Mouse (Mus musculus) stomach, adult 2 months (tissue): ENCODE data around the gene Kcnh4. TPM values are rescaled to one million over a fixed set of nuclear protein-coding genes. Genes with fewer than 3 reads are reported as not detected.

Experiments
- polyA plus RNA-seq: library from polyadenylated mRNA; depleted of rRNA; stranded (reverse); fragments of >200 nt; gene quantifications from 2 replicates; pipeline ENCODE4 v1.2.3, GENCODE M21; 2012; rRNA removed

Kcnh4 gene
- polyA plus RNA-seq: not detected in 2 replicates

DNA sequence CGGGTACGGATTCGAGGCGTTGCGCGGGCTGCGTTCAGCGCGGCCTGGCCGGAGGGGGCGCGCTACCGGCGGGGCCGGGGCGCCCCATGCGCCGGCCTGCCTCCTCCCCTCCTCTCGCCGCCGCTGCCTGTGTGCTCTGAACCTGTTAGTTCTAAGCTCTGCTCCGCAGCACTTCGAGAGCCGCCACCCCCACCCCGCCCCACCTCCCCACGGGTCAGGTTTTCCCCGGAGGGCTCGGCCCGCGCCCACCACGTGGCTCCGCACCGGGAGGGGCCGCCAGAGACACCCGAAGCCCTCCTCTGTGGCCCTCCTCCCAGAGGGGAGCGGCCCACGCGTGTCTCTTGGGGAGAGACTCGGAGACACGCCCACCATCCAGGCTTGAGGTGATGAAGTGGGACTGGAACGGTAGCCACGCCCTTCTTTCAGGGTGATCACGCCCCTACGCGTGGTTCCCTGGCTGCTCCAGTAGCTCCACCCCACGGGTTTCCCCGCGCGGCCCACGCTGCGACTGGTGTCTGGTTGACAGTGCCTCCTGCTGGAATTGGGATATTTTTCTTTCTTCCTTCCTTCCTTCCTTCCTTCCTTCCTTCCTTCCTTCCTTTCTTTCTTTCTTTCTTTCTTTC is at the start of gene Kcnh4:
Gene Kcnh4, minus strand, starts transcription at position 332 of the 623 bp plus-strand sequence.

DNA sequence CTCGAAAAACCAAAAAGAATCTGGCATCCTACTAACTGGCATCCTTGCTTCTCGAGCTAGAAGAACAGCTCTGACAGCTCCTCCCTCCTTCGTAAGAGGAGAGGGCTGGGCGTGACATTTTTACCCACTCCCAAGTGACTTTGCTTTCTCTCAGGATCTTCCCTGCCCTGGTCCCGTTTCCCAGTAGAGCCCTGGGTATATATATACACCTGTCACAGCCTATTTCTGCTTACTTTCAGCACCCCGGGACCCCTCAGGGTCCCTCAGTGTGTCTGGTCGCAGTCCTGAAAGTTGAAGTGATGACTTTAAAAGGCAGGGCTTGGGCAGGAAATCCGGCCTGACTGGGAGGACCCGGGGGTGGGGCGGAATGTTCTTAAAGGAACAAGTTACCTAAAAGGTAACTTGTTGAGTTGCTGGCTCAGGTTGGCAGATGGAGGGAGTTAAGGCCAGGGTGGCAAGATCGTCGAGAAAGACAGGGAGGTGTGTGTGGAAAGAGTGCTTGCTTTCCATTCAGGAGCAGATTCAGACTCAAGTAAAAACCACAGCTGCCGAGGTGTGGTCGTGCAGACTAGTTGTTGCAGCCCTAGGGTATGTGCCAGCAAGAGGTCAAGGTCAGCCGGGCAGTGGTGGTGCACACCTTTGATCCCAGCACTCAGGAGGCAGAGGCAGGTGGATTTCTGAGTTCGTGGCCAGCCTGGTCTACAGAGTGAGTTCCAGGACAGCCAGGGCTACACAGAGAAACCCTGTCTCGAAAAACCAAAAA is 11.1 kb upstream of the Kcnh4 start, which contains the start of gene Ghdc:
Gene Ghdc, minus strand, starts transcription at position 312 of the 763 bp plus-strand sequence.

DNA sequence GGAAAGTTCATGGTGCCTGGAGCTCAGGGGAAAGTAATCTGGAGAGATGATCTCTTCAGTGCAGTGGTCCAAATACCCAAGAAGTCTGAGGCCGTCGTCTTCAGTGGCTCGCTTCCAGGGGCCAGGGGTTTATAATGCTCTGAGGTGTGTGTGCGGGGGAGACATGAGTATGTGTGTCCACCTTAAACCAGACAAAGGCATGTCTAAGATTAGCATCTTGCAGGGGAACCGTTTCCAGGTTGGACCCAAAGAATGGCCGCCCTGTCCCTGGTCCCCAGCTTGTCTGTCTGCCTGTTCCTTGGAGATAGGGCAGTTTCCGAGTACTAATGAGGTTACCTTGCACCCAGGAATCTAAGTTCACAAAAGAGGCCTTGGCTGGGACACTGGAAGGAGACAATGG is 3.1 kb upstream of the Kcnh4 start, which contains the start of gene Hcrt:
Gene Hcrt, minus strand, starts transcription at position 101 of the 400 bp plus-strand sequence.

DNA sequence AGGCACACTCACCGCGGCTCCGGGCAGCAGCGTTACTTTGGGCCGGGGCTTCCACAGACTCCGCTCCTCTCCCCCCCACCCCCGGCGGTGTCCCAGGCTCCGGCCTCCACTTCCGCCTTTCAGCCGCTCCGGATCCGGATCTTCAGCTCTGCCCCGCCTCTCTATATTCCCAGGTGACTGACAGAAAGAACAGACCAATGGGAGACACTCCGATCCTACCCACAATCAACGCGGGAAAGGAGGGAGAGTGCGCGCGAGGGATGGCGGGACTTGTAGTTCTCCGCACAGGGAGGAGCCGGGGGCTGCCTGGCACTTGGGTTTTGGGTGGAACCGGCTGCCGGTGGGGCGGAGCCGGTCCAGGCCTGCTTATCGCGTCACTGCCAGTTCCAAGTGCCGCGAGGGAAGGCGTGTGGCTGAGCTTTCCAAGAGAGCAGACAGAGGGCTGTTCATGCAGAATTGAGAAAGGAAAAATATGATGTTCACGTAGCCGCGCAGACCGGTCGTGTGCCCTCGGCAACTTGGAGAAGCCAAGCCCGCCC is 21.6 kb downstream of the Kcnh4 start, which contains the start of gene Rab5c:
Gene Rab5c, minus strand, starts transcription at position 150 of the 539 bp plus-strand sequence.

DNA sequence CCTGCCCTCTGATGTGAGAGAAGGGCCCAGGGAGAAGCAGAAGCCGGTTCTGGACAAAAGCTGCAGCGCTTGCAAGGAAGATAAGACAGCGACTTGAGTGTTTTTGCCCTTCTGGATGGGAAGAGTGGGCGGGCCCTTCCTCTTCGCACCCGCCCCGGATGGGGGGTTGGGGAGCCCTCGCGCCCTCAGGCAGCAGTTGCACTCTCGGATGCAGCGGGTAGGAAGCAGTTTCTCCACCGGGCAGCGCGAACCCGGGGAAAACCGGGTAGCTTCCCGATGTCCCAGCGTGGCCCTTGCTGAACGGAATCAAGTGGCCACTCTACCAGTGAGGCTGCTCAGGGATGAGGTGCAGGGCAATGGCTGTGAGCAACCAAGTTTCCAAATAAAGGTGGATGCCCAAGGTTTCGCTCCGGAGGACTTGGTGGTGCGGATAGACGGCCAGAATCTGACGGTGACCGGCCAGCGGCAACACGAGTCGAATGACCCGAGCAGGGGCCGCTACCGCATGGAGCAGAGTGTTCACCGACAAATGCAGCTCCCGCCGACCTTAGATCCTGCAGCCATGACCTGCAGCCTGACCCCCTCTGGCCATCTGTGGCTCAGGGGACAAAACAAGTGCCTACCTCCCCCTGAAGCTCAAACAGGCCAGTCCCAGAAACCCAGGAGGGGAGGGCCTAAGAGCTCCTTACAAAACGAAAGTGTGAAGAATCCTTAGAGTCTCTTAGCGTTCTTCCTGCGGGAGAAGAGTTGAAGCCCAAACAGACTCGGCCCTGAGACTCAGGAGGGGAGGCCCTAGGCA is 45.8 kb downstream of the Kcnh4 start, which contains the start of gene Hspb9:
Gene Hspb9, plus strand, starts transcription at position 116 of the 799 bp plus-strand sequence.

DNA sequence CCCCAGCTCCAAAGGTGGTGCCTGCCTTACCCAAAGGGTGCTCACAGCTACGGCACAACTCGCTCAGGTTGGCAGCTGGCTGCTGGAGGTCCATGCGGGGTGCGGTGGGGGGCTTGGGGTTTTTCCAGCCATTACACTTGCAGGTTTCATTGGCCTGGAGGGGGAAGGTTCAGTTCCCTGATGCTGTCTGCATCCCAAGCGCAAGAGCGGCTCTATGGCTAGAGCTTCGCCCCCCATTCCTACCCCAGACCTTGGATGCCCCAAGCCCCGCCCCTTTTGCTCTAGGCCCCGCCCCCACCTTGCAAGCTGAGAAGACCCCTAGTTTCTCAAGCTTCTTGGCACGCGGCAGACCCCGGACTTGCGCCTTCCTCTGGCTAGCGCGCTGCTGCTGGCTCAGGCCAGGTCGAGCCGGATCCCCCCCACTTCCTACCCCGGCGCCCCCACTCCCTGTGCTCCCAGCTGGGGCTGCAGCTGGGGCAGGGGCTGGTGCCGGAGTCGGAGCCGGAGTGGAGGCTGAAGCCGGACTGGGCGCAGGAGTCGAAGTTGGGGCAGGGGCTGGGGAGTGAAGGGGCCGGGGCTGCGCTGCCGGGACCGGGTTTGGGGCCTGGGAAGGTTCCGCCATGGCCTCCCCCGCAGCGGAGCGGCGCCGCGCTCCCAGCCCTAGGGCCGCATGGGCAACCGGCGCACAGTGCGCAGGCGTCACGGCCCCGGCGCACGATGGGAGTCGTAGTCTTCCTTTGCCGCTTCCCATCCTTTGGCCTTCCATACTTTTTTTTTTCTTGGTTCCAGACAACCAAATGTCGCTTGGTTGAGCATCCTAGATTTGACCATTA is 47.7 kb downstream of the Kcnh4 start, which contains the start of gene Kat2a:
Gene Kat2a, minus strand, starts transcription at position 683 of the 833 bp plus-strand sequence.

DNA sequence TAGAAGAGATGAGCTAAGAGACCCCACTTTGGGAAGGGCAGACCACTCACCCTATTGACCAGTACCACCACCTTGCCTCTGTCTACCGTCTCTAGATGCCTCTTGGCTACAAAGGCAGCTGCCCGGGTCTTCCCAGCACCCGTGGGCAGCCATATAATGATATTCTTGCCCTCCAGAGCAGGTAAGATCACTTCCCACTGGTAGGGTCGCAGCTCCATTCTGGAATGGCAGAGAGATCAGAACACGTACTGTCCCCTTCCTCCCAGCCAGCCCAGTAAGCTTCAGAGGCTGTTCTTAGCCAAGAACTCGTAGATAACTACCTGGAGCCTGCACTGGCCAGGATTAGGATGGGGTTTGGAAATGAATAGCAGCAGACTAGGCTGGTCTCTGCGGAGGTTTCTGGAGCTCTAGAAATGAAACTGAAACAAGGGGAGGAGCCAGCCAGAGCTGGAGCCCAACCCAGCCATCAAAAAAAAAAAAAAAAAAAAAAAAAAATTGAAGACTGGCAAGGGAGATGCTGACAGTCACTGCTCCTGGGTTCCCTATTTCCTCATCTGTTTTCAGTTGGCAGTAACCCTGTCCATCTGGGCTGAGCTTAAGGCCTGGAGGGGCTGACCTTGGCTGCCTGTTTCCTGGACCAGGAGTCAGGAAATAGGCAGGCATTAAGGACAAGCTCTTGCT is 55.8 kb downstream of the Kcnh4 start, which contains the start of gene Dhx58:
Gene Dhx58, minus strand, starts transcription at position 421 of the 681 bp plus-strand sequence.

DNA sequence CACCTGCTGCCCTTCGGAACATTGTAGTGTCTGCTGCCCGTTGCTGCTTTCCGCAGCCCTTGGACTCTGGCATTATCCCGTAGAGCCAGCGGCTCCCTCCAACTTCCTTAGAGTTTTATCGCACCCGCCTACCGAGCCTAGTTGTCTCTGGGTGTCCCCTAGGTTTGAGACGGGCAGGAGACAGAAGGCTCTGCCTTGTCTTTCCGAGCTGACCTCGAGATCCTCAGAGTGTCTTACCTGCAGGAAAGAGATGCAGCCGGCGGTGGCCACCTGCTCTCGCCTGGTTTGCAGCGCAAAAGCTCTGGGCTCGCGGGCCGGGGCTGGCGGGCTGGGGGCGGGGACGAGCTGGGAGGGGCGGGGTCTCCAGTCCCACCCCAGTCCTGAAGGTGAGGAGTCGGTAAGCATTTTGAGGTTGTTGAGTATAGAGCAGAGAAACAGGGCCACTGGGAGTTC is 67.6 kb downstream of the Kcnh4 start, which contains the start of gene Zfp385c:
Gene Zfp385c, minus strand, starts transcription at position 292 of the 453 bp plus-strand sequence.

Other genes starting within 250 kb of the Kcnh4 start
- gene Acly, start 231.9 kb downstream of the Kcnh4 start, polyA plus RNA-seq: 17.6 and 20.0 TPM in 2 replicates
- 0.19 and 0.40 TPM in 2 replicates for gene Ttc25, start 214.3 kb downstream of the Kcnh4 start, polyA plus RNA-seq
- gene Cnp, start 185.0 kb downstream of the Kcnh4 start, polyA plus RNA-seq: 9.3 and 11.7 TPM in 2 replicates
- 45.0 and 47.0 TPM in 2 replicates for gene Nkiras2, start 140.7 kb downstream of the Kcnh4 start, polyA plus RNA-seq
- gene Dnajc7, start 139.8 kb downstream of the Kcnh4 start, polyA plus RNA-seq: 3.6 and 5.6 TPM in 2 replicates
- gene Zfp385c, start 67.5 kb downstream of the Kcnh4 start, polyA plus RNA-seq: 2.3 TPM in 2 replicates
- gene Dhx58, start 55.7 kb downstream of the Kcnh4 start, polyA plus RNA-seq: 2.0 and 5.4 TPM in 2 replicates
- 20.3 and 20.9 TPM in 2 replicates for gene Kat2a, start 47.5 kb downstream of the Kcnh4 start, polyA plus RNA-seq
- not detected in 2 replicates for gene Hspb9, start 46.1 kb downstream of the Kcnh4 start, polyA plus RNA-seq
- 128 and 132 TPM in 2 replicates for gene Rab5c, start 21.7 kb downstream of the Kcnh4 start, polyA plus RNA-seq
- gene Hcrt, start 3.0 kb upstream of the Kcnh4 start, polyA plus RNA-seq: not detected in 2 replicates
- 5.9 and 6.6 TPM in 2 replicates for gene Ghdc, start 11.0 kb upstream of the Kcnh4 start, polyA plus RNA-seq
- gene Stat5b, start 90.8 kb upstream of the Kcnh4 start, polyA plus RNA-seq: 7.1 and 7.4 TPM in 2 replicates
- gene Stat5a, start 99.4 kb upstream of the Kcnh4 start, polyA plus RNA-seq: 12.2 and 12.6 TPM in 2 replicates
- 31.8 and 35.5 TPM in 2 replicates for gene Stat3, start 179.6 kb upstream of the Kcnh4 start, polyA plus RNA-seq
- gene Cavin1, start 210.9 kb upstream of the Kcnh4 start, polyA plus RNA-seq: 51.6 and 78.4 TPM in 2 replicates
- 46.3 and 53.1 TPM in 2 replicates for gene Atp6v0a1, start 249.5 kb upstream of the Kcnh4 start, polyA plus RNA-seq